Mouse (Mus musculus) c-Kit-positive CD71-positive TER-119-positive erythroid progenitor cells, embryonic 14.5 days (primary cell): ENCODE data around the gene Samd4b.
"Not testable (repeated sequence)": the region's sequence is repeated elsewhere in the genome, so short reads cannot be mapped to it uniquely, and the experiment has no call there.

ENCODE experiments used
- DNase-seq: peaks from one replicate; pipeline ENCODE4 v3.0.0-alpha.2; 2013; ENCODE audit warnings: low spot score

The Samd4b gene

GRCm38 (mm10) chr7:28561967-28562366 is 36.0 kb downstream of the Samd4b start:
- DNase-seq = no peak

- no peak for DNase-seq
Measured at GRCm38 (mm10) chr7:28560856-28561255, 37.1 kb downstream of the Samd4b start.

GRCm38 (mm10) chr7:28558486-28558885 is 39.5 kb downstream of the Samd4b start:
- DNase-seq = no peak

GRCm38 (mm10) chr7:28557708-28558107 is 40.2 kb downstream of the Samd4b start:
- no peak for DNase-seq

- DNase-seq = no peak
Measured at GRCm38 (mm10) chr7:28557069-28557468, 40.9 kb downstream of the Samd4b start.

- DNase-seq = no peak
Measured at GRCm38 (mm10) chr7:28555939-28556535, 41.9 kb downstream of the Samd4b start.

- no peak for DNase-seq
Measured at GRCm38 (mm10) chr7:28553076-28553475, 44.9 kb downstream of the Samd4b start.

GRCm38 (mm10) chr7:28547628-28548027 is 50.3 kb downstream of the Samd4b start:
- DNase-seq = no peak

GRCm38 (mm10) chr7:28547154-28547553 is 50.8 kb downstream of the Samd4b start, which contains the start of gene Nccrp1:
Gene Nccrp1, minus strand, starts transcription at chr7:28547254.
- no peak for DNase-seq

GRCm38 (mm10) chr7:28546649-28547048 is 51.3 kb downstream of the Samd4b start:
- DNase-seq = no peak

GRCm38 (mm10) chr7:28545891-28546210 is 52.1 kb downstream of the Samd4b start:
- DNase-seq = no peak

GRCm38 (mm10) chr7:28545048-28545890 is 52.7 kb downstream of the Samd4b start:
- no peak for DNase-seq

- DNase-seq = no peak
Measured at GRCm38 (mm10) chr7:28544051-28544601, 53.8 kb downstream of the Samd4b start.

GRCm38 (mm10) chr7:28540526-28540925 is 57.4 kb downstream of the Samd4b start, which contains the start of gene Sycn:
Gene Sycn, plus strand, starts transcription at chr7:28540885.
- DNase-seq = no peak

GRCm38 (mm10) chr7:28538886-28539285 is 59.1 kb downstream of the Samd4b start:
- not testable (repeated sequence) for DNase-seq

- no peak for DNase-seq
Measured at GRCm38 (mm10) chr7:28532005-28532404, 65.9 kb downstream of the Samd4b start.

GRCm38 (mm10) chr7:28527922-28528719 is 69.8 kb downstream of the Samd4b start:
- DNase-seq = peak; percentile 67

GRCm38 (mm10) chr7:28522536-28522935 is 75.4 kb downstream of the Samd4b start, which contains the start of gene Ifnl3:
Gene Ifnl3, plus strand, starts transcription at chr7:28522836.
- not testable (repeated sequence) for DNase-seq

- no peak for DNase-seq
Measured at GRCm38 (mm10) chr7:28511441-28511840, 86.5 kb downstream of the Samd4b start.

- not testable (repeated sequence) for DNase-seq
Measured at GRCm38 (mm10) chr7:28510405-28510974, 87.5 kb downstream of the Samd4b start, which contains the start of gene Ifnl2. Gene Ifnl2, minus strand, starts transcription at chr7:28510455.

- not testable (repeated sequence) for DNase-seq
Measured at GRCm38 (mm10) chr7:28509121-28509520, 88.8 kb downstream of the Samd4b start.

GRCm38 (mm10) chr7:28505585-28505984 is 92.4 kb downstream of the Samd4b start:
- DNase-seq = no peak
